In genomic region chr14:24491266-24491981, GRCm38 (mm10) we compare ENCODE assay signal across 8 mouse cellular contexts. TPM values are rescaled to one million over a fixed set of nuclear protein-coding genes. Genes with fewer than 3 reads are reported as not detected.
DNase-seq lines count a peak whose midpoint lies in the region; ATAC-seq and TF ChIP-seq lines count a peak whose summit lies in the region.

No protein-coding gene starts in this region.

- peaks cover 30% of the 10 kb centered on the region for H3K36me3 ChIP-seq in hindbrain, embryonic 16.5 days (ENCODE audit: control insufficient read depth, insufficient read depth, low read length)
- peaks cover 48% of the 10 kb centered on the region for H3K36me3 ChIP-seq in myocyte (ENCODE audit: control insufficient read depth, insufficient read depth)

- intact Hi-C loops in left cerebral cortex, adult 2 months (cut with DNase I) = no loop called here

- no peaks in the 10 kb centered on the region for H3K27me3 ChIP-seq in hindbrain, embryonic 16.5 days (replicated peaks; ENCODE audit: control insufficient read depth, insufficient read depth, low read length)
- no peaks in the 10 kb centered on the region for H3K27me3 ChIP-seq in myocyte (ENCODE audit: control insufficient read depth, insufficient read depth, insufficient read length)

- no peak for ATAC-seq in hindbrain, embryonic 16.5 days

- peak overlapping the region; percentile 78 for H3K27ac ChIP-seq in left cerebral cortex, adult 2 months
- peak overlapping the region; percentile 80 for H3K27ac ChIP-seq in bone marrow macrophage, adult 2 months (ENCODE audit: insufficient read depth, low read depth, low read length)
- H3K27ac ChIP-seq in hindbrain, embryonic 16.5 days (ENCODE audit: low read depth, low read length) = peak overlapping the region; percentile 70

- peak overlapping the region; percentile 96 for H3K4me3 ChIP-seq in left cerebral cortex, adult 2 months
- H3K4me3 ChIP-seq in bone marrow macrophage, adult 2 months (ENCODE audit: insufficient read depth, low read length) = peak overlapping the region; percentile 100
- H3K4me3 ChIP-seq in hindbrain, embryonic 16.5 days (ENCODE audit: low read length) = peak overlapping the region; percentile 60
- peak overlapping the region; percentile 76 for H3K4me3 ChIP-seq in myocyte

- H3K4me2 ChIP-seq in hindbrain, embryonic 16.5 days (ENCODE audit: low read length) = peak overlapping the region; percentile 89
- peak overlapping the region; percentile 98 for H3K4me2 ChIP-seq in myocyte (ENCODE audit: low read depth)

- no peak; the same call in 1 of the 2 replicates for TF ChIP-seq CTCF in left cerebral cortex, adult 2 months (IDR thresholded peaks at IDR 0.05)
- TF ChIP-seq CTCF in bone marrow macrophage, adult 2 months (IDR thresholded peaks at IDR 0.05; ENCODE audit: low read depth, low read length) = no peak

- H3K79me2 ChIP-seq in myocyte (ENCODE audit: control insufficient read depth, insufficient read depth) = peaks cover 57% of the 10 kb centered on the region

- peaks cover 22% of the 10 kb centered on the region for H3K4me1 ChIP-seq in bone marrow macrophage, adult 2 months (ENCODE audit: control insufficient read depth, insufficient read depth, low read length)
- peaks cover 25% of the 10 kb centered on the region for H3K4me1 ChIP-seq in hindbrain, embryonic 16.5 days (ENCODE audit: control insufficient read depth, insufficient read depth, low read depth, low read length)

- no peaks in the 10 kb centered on the region for H3K9me3 ChIP-seq in hindbrain, embryonic 16.5 days (ENCODE audit: control insufficient read depth, low read length)

- peak overlapping the region; percentile 77 for H3K9ac ChIP-seq in hindbrain, embryonic 16.5 days (ENCODE audit: low read depth, low read length)

- no peak for TF ChIP-seq POLR2A in bone marrow macrophage, adult 2 months (IDR thresholded peaks at IDR 0.05; ENCODE audit: borderline replicate concordance, low read depth, low read length)
- no peak for TF ChIP-seq POLR2A in myocyte (IDR thresholded peaks at IDR 0.05; ENCODE audit: insufficient read length, low read depth)

- WGBS in hindbrain, embryonic 16.5 days = 8% methylated on average over 11 of the region's 11 CpGs

- no peak for DNase-seq in left cerebral cortex, adult 2 months (ENCODE audit: extremely low spot score in 1 of 2, low spot score in 2 of 2)
- DNase-seq in left cerebral cortex, adult 11 months (ENCODE audit: low spot score) = no peak
- DNase-seq in retina, embryonic 14.5 days (ENCODE audit: low spot score) = no peak
- no peak for DNase-seq in embryo, embryonic 11 days
- DNase-seq in Muller cell, postnatal 12 days (ENCODE audit: inconsistent ontology term) = no peak

- peak overlapping the region; percentile 46 for H3ac ChIP-seq in myocyte (ENCODE audit: control insufficient read depth, insufficient read length)

TF ChIP-seq in myocyte, 11 proteins besides CTCF, POLR2A, EP300 and RAD21:
- TF ChIP-seq SRF (IDR thresholded peaks at IDR 0.05; ENCODE audit: control insufficient read depth, insufficient read length, low read depth) (no peak), REST (IDR thresholded peaks at IDR 0.05; ENCODE audit: insufficient read depth, insufficient read length) (no peak), MYOG (IDR thresholded peaks at IDR 0.05; ENCODE audit: control insufficient read depth in 1 of 3, insufficient read depth in 1 of 3, insufficient read length in 2 of 3, low read depth in 2 of 3) (no peak), E2F4 (IDR thresholded peaks at IDR 0.05; ENCODE audit: insufficient read depth) (no peak), MAX (IDR thresholded peaks at IDR 0.05; ENCODE audit: low read depth) (no peak)

RNA-seq across cellular contexts. Expression of gene Rps24, which starts 4.5 kb away (rescaled TPM):
- total RNA-seq in left cerebral cortex, adult 2 months (2021) = 100 to 1,000 TPM; 662 to 734 TPM
- 2,792 and 3,232 TPM in 2 replicates for polyA plus RNA-seq in bone marrow macrophage, adult 2 months (2012; ENCODE audit: insufficient read depth, insufficient read length, missing spikeins)
- 456 and 490 TPM in 2 replicates for polyA plus RNA-seq in hindbrain, embryonic 16.5 days (2015; fragmentation: Nextera tagmentation; extraction: Ambion mirVana)
- polyA plus RNA-seq in myocyte (2012; fragmentation: generic; extraction: Trizol) = 2,340 TPM

RNA-seq across cellular contexts. Expression of gene Polr3a, which starts 4.6 kb away (rescaled TPM):
- 10 to 100 TPM; 39.0 to 40.9 TPM for total RNA-seq in left cerebral cortex, adult 2 months (2021)
- 16.5 and 17.5 TPM in 2 replicates for polyA plus RNA-seq in bone marrow macrophage, adult 2 months (2012; ENCODE audit: insufficient read depth, insufficient read length, missing spikeins)
- 16.5 and 18.4 TPM in 2 replicates for polyA plus RNA-seq in hindbrain, embryonic 16.5 days (2015; fragmentation: Nextera tagmentation; extraction: Ambion mirVana)
- polyA plus RNA-seq in myocyte (2012; fragmentation: generic; extraction: Trizol) = 11.5 TPM
